ENCODE assay signal across 10 mouse cellular contexts in the genomic region with DNA sequence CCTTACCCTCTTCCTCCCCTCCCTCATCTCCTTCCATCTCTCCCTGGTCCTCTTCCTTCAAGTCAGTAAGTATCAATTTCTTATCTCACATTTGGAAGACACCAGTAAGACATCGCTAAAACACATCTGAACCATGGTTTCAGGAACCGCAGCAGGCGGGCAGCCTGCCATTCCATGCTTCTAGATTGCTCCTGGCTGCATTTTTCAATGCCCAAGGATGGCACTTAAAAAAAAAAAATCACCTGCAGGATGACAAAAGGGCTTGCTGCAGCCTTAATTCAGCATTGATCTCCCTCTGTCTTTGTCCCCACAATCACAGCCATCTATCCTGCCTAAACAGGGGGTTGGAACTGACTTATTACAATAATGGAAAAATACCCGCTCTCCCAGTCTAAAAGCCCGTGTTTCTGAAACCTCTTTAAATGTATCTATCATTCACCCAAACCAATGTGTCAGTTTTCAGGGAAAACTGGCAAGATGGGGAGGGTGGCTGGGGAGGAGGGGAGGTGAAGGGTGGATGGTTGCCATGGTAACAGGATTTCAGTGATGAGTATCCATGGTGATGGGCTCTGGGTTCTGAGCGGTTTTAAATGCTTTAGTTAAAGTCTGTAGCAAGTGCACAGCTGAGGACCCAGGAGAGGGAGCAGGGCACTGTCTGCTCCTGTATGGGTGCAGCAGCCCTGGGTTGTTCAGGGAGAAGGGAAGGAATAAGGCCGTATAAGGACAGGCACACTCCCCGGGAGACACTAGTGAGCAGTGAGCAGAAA.
DNase-seq lines count a peak whose midpoint lies in the region; ATAC-seq lines count a peak whose summit lies in the region.
"Had no signal": no experiment of that assay in that cellular context is flagged by ENCODE, and none has a peak within 500 bp of the region (broad histone marks: within the 10 kb centered on the region; RNA-seq: fewer than 3 reads in every experiment).

No protein-coding gene starts in this region.

- H3K36me3 ChIP-seq in embryonic facial prominence, embryonic 11.5 days (replicated peaks; ENCODE audit: control insufficient read depth, insufficient read depth, low read depth, low read length) = no peaks in the 10 kb centered on the region
- no peaks in the 10 kb centered on the region for H3K36me3 ChIP-seq in embryonic facial prominence, embryonic 10.5 days (replicated peaks)
- H3K36me3 ChIP-seq in hindbrain, embryonic 11.5 days (ENCODE audit: control insufficient read depth, insufficient read depth, low read length) = no peaks in the 10 kb centered on the region
- H3K36me3 ChIP-seq in kidney, embryonic 15.5 days = no peaks in the 10 kb centered on the region
- H3K36me3 ChIP-seq: liver, embryonic 13.5 days had no signal

- H3K4me1 ChIP-seq in embryonic facial prominence, embryonic 11.5 days (ENCODE audit: control insufficient read depth, insufficient read depth, low read length) = no peaks in the 10 kb centered on the region; the same call in 1 of the 2 replicates
- H3K4me1 ChIP-seq in embryonic facial prominence, embryonic 10.5 days = peaks cover 30% of the 10 kb centered on the region
- peaks cover 4% of the 10 kb centered on the region; the same call in 1 of the 2 replicates for H3K4me1 ChIP-seq in hindbrain, embryonic 11.5 days (replicated peaks; ENCODE audit: control insufficient read depth, insufficient read depth, low read length)
- peaks cover 13% of the 10 kb centered on the region; the same call in 1 of the 2 replicates for H3K4me1 ChIP-seq in kidney, embryonic 15.5 days
- H3K4me1 ChIP-seq: liver, embryonic 13.5 days had no signal

- 70% methylated on average over 8 of the region's 8 CpGs for WGBS in embryonic facial prominence, embryonic 11.5 days
- 70% methylated on average over 8 of the region's 8 CpGs for WGBS in embryonic facial prominence, embryonic 10.5 days
- WGBS in hindbrain, embryonic 11.5 days = 58% methylated on average over 8 of the region's 8 CpGs
- WGBS in kidney, embryonic 15.5 days = 76% methylated on average over 8 of the region's 8 CpGs

- H3K9me3 ChIP-seq in embryonic facial prominence, embryonic 11.5 days (replicated peaks; ENCODE audit: control insufficient read depth, low read length) = no peaks in the 10 kb centered on the region
- H3K9me3 ChIP-seq in embryonic facial prominence, embryonic 10.5 days = no peaks in the 10 kb centered on the region
- H3K9me3 ChIP-seq in hindbrain, embryonic 11.5 days (ENCODE audit: control insufficient read depth, low read length) = no peaks in the 10 kb centered on the region
- H3K9me3 ChIP-seq in kidney, embryonic 15.5 days (replicated peaks) = no peaks in the 10 kb centered on the region
- H3K9me3 ChIP-seq: liver, embryonic 13.5 days had no signal

- ATAC-seq in embryonic facial prominence, embryonic 11.5 days (replicated peaks; ENCODE audit: insufficient number of reproducible peaks, low FRiP score, low TSS enrichment, low read depth) = no peak
- ATAC-seq in hindbrain, embryonic 11.5 days (ENCODE audit: low FRiP score) = peak; percentile 82
- no peak for ATAC-seq in kidney, embryonic 15.5 days (replicated peaks; ENCODE audit: low FRiP score)
- ATAC-seq in granulocyte monocyte progenitor cell, adult 5-6 weeks (replicated peaks; ENCODE audit: poor library complexity, severe bottlenecking) = no peak

- no peak overlapping the region for H3K27ac ChIP-seq in embryonic facial prominence, embryonic 11.5 days (replicated peaks; ENCODE audit: low read depth, low read length)
- no peak overlapping the region for H3K27ac ChIP-seq in embryonic facial prominence, embryonic 10.5 days (replicated peaks)
- H3K27ac ChIP-seq in hindbrain, embryonic 11.5 days (ENCODE audit: low read depth, low read length) = peak overlapping the region; percentile 72
- no peak overlapping the region for H3K27ac ChIP-seq in kidney, embryonic 15.5 days
- H3K27ac ChIP-seq: liver, embryonic 13.5 days had no signal

- H3K4me3 ChIP-seq in embryonic facial prominence, embryonic 11.5 days (ENCODE audit: low read depth, low read length) = no peak overlapping the region
- H3K4me3 ChIP-seq in embryonic facial prominence, embryonic 10.5 days = no peak overlapping the region
- H3K4me3 ChIP-seq in hindbrain, embryonic 11.5 days (ENCODE audit: low read depth, low read length) = no peak overlapping the region
- H3K4me3 ChIP-seq in kidney, embryonic 15.5 days (replicated peaks) = no peak overlapping the region
- H3K4me3 ChIP-seq: liver, embryonic 13.5 days had no signal

- H3K27me3 ChIP-seq in embryonic facial prominence, embryonic 11.5 days (ENCODE audit: control insufficient read depth, insufficient read depth, low read length) = no peaks in the 10 kb centered on the region
- H3K27me3 ChIP-seq in embryonic facial prominence, embryonic 10.5 days (replicated peaks; ENCODE audit: low read depth, poor library complexity, severe bottlenecking) = no peaks in the 10 kb centered on the region
- H3K27me3 ChIP-seq in hindbrain, embryonic 11.5 days (ENCODE audit: control insufficient read depth, insufficient read depth, low read length) = no peaks in the 10 kb centered on the region
- no peaks in the 10 kb centered on the region for H3K27me3 ChIP-seq in kidney, embryonic 15.5 days
- H3K27me3 ChIP-seq: liver, embryonic 13.5 days had no signal

- H3K9ac ChIP-seq in embryonic facial prominence, embryonic 11.5 days (replicated peaks; ENCODE audit: low read length) = no peak overlapping the region
- H3K9ac ChIP-seq in hindbrain, embryonic 11.5 days (ENCODE audit: low read depth, low read length) = no peak overlapping the region
- H3K9ac ChIP-seq in kidney, embryonic 15.5 days = no peak overlapping the region
- H3K9ac ChIP-seq: liver, embryonic 13.5 days had no signal

- intact Hi-C loops in left cerebral cortex, postnatal 25 days (cut with DNase I) = loop anchor here (1.0 kb wide), 1 partner anchor 96 kb away; no protein-coding TSS in a partner anchor

- peak; percentile 49 for DNase-seq in embryonic facial prominence, embryonic 11.5 days (ENCODE audit: low spot score)
- no peak for DNase-seq in embryonic facial prominence, embryonic 10.5 days (ENCODE audit: low spot score)
- DNase-seq in hindbrain, embryonic 11.5 days (ENCODE audit: low spot score) = peak; percentile 70
- peak; percentile 67 to 83 for DNase-seq in left cerebral cortex, postnatal 25 days (ENCODE audit: low spot score in 2 of 2)
- peak; percentile 6 for DNase-seq in retina, postnatal 7 days (ENCODE audit: low read depth, low spot score)
- DNase-seq in cerebellum, adult 18-20 months = no peak
- DNase-seq: liver, embryonic 13.5 days; thymus, postnatal 36 days had no signal

- no peak overlapping the region for H3K4me2 ChIP-seq in embryonic facial prominence, embryonic 11.5 days (ENCODE audit: low read depth, low read length)
- no peak overlapping the region for H3K4me2 ChIP-seq in hindbrain, embryonic 11.5 days (replicated peaks; ENCODE audit: low read depth, low read length)
- H3K4me2 ChIP-seq in kidney, embryonic 15.5 days = no peak overlapping the region
- H3K4me2 ChIP-seq: liver, embryonic 13.5 days had no signal

Comparison
In these comparisons a context has a peak if more than half of its experiments do, and no peak if none do; other contexts are left out.
1. DNase-seq: peak in embryonic facial prominence, embryonic 11.5 days (single experiment), hindbrain, embryonic 11.5 days (single experiment), left cerebral cortex, postnatal 25 days (2 of 2) and retina, postnatal 7 days (single experiment); none in embryonic facial prominence, embryonic 10.5 days (single experiment) and cerebellum, adult 18-20 months (0 of 2).